Mouse (Mus musculus): ENCODE data around the gene Elk3.

Elk3 gene

GRCm38 (mm10) chr10:93234692-93235091 lies 76.2 kb downstream of the Elk3 start:
- DNase-seq (ENCODE audit: low spot score), result no peak

DNA sequence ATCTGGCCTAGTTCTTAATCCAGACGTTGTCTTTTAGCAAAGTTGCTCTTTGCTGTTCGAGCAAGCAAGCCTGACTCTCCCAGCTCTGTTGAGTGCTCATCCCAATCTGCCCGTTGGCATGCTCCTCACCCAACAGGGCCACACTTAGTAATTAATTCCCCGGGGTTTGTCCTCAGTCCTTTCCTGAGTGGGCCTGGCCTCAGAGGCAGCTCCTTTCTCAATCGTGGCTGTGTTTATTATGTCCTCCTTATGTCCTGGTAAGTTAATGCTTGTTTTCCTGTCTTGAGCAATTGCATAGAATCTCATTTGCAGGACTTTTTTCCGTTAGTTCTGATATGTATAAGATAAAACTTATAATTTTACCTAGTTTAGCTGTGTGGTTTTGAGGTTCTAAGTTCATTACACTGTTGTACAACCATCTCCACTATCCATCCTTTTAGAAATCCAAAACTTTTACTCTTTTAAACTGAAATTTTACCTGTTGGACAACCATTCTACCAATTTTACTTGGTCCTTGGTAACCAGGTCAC lies 77.2 kb downstream of the Elk3 start:
- no peak for DNase-seq (ENCODE audit: low spot score)

DNA sequence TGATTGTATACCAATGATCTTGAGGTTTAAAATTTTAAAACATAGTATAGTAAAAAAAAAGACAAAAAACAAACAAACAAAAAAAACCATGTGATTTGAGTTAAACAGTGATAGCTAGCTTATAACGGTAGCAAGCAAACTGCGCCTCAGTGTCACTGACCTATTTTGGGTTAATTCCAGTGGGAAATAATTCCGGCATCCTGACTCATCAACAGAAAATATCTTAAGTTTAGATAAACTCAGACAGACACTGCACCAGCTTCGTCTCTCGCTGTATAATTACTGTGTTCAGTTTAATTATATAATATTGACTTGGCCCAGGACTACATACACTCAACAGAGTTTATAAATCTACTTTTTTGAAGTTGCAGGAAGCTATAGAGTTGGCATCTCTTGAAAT lies 79.0 kb downstream of the Elk3 start:
- DNase-seq (ENCODE audit: low spot score), result no peak

DNA sequence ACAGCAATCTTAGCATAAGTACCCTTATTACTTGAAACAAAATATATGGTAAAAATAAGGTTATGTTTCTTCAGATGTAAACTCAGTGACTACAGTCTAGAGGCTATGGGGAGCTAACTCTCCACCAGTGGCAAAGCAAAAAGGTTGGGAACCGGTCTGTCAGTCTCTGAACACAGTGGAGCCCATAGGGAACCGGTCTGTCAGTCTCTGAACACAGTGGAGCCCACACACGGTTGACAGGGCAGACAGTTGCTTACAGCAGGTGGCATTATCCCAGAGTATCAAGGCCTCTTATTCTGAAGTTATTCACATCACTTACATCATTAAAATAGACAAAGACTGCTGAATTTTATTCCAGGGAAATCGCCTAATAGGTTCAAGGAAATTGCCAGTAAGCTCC lies 79.4 kb downstream of the Elk3 start:
- no peak for DNase-seq (ENCODE audit: low spot score)

DNA sequence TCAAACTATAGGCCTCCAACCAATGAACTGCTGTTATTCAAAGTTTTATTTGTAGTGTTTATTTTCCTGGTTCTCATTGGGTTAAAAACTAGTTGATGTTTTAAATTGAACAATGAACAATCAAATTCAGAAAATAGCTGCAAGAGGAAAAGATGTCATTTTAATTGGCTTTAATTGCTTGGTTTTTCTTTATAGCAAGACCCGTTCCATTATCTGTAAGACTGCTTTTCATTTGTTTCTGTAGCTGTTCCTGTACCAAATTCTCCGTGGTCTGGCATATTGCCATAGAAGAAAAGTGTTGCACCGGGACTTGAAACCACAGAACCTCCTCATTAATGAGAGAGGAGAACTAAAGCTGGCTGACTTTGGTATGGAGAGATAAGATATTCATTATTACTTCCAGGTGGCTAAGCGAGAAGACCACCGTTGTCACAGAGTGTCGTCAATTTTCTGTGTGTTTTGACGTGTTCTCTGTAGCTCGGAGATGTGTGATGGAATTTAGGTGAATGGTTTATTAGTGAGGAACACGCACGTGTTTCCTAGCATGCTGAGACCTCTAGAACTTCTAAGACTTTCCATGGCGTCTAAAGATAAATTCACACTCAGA lies 82.4 kb downstream of the Elk3 start:
- no peak for DNase-seq (ENCODE audit: low spot score)

- no peak for DNase-seq (ENCODE audit: low spot score)
Observed at GRCm38 (mm10) chr10:93227921-93228320, 83.0 kb downstream of the Elk3 start.

DNA sequence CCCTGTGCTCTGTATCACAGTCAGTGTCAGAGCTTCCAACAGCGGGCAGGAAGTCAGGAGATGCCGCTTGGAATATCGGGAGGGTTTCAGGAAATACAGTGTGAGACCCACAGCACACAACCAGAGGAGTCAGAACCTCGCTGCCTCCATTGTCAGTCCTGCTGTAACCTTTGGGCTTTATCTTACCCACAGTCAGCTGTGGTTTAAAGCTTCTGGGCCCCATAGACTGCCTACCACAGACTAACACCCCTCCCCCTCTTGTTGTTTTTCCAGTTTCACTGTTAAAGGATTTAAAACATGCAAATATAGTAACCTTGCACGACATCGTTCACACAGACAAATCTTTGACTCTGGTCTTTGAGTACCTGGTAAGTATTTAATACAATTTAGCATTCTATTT lies 85.2 kb downstream of the Elk3 start:
- DNase-seq (ENCODE audit: low spot score), result no peak

- DNase-seq (ENCODE audit: low spot score), result no peak
Observed at GRCm38 (mm10) chr10:93215051-93215763, 95.7 kb downstream of the Elk3 start.

DNA sequence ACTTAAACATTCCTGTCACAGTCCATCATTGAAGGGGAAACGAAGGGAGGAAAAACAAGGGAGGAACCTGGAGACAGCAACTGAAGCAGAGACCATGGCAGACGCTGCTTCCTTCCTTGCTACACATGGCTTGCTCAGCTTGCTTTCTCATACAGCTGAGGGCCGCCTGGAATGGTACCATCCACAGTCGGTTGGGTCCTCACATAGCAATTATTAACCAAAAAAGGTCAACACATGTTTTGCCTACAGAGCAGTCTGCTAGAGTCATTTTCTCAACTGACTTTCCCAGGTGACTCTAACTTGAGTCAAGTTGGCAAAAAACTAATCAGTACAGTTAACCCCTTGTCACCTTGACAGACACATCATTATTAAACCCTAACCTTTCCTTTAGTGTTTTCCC lies 96.7 kb downstream of the Elk3 start:
- DNase-seq (ENCODE audit: low spot score), result no peak

DNA sequence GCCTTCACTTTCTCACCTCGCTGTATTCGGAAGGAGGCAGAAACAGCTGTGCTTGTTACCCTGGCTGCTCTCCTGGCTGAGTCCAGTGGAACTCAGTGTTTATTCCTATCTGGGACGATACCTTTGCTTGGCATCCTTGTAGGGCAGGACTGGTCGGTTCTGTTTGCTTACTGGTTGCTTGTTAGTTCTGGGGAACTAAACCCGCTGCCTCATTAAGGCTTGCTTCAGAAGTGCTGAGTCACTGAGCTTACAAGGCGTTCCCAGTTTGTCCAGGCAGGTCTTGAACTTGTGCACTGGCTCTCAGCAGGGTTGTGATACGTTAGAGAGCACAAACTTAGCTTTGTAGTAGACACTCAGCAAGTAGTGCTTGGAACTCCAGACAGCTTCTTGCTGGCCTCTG lies 97.6 kb downstream of the Elk3 start:
- no peak for DNase-seq (ENCODE audit: low spot score)

- DNase-seq (ENCODE audit: low spot score), result no peak
Observed at GRCm38 (mm10) chr10:93212699-93213098, 98.2 kb downstream of the Elk3 start.

GRCm38 (mm10) chr10:93207176-93207575 lies 103.8 kb downstream of the Elk3 start:
- no peak for DNase-seq (ENCODE audit: low spot score)

DNA sequence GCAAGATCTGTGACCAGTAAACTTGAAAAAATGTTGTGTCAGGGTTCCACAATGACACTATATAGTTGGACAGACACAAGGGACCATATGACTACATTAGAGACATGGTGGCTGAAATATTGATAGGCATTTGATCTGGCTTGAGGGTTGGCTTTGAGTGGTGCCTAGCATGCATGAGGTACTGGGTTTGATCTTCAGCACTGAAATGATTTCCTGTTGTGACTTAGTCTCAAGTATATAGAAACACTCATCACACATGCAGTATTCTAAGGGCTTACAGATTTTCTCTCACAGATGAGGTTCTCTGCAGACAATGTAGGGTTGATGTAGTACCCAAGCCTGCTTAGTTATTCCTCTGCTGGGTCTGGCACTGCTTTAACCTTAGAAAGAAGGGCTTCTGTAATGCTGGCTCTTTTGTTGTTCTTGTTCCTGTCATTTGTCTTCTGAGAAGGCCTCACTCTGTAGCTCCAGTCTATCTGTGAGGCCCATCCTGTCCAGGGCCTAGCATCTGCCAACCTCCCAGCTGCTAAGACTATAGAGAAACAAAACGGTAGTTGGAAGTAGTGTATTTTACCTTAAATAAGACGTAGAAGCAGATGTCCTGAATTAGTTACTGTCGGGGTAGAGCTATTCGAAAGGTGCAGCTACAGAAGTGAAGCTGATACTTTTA lies 105.5 kb downstream of the Elk3 start:
- DNase-seq (ENCODE audit: low spot score), result no peak

- DNase-seq (ENCODE audit: low spot score), result no peak
Observed at GRCm38 (mm10) chr10:93201846-93202458, 109.0 kb downstream of the Elk3 start.

GRCm38 (mm10) chr10:93198958-93199357 lies 112.0 kb downstream of the Elk3 start:
- DNase-seq (ENCODE audit: low spot score), result no peak

Measured in urinary bladder, postnatal 10 days (tissue).